Mouse (Mus musculus) CD4-positive, CD25-positive, alpha-beta regulatory T cell, adult 4 months (primary cell): ENCODE measurements around the gene Nek4. TPM values are rescaled to one million over a fixed set of nuclear protein-coding genes. Genes with fewer than 3 reads are reported as not detected.
A peak's percentile ranks its signal among the peaks of the same experiment; 100 is the strongest.

Experiments used
- ATAC-seq: one replicate; pipeline ENCODE4 v1.8.0; 2017
- polyA plus RNA-seq, 2 experiments: library from polyadenylated mRNA; unstranded; fragments of 100-300 nt; shearing (Covaris generic); gene quantifications; one replicate each; pipeline ENCODE4 v1.2.1; 2017

Gene Nek4
- 1 to 10 TPM; 5.9 to 6.0 TPM for polyA plus RNA-seq

- peak; percentile 99 for ATAC-seq
These were observed at the start of gene Nek4 for GRCm38 (mm10) chr14:30951154-30951825. Gene Nek4 (plus strand): TSS chr14:30951377.

- no peak for ATAC-seq
These were observed 48.5 kb upstream of the Nek4 start for GRCm38 (mm10) chr14:30902628-30903027.

GRCm38 (mm10) chr14:30903036-30903435, 48.1 kb upstream of the Nek4 start:
- ATAC-seq: no peak

- ATAC-seq: no peak
These were observed 46.9 kb upstream of the Nek4 start for GRCm38 (mm10) chr14:30904307-30904706.

- no peak for ATAC-seq
These were observed 45.2 kb upstream of the Nek4 start for GRCm38 (mm10) chr14:30906001-30906400.

- no peak for ATAC-seq
These were observed 43.3 kb upstream of the Nek4 start for GRCm38 (mm10) chr14:30907814-30908265.

GRCm38 (mm10) chr14:30911141-30911540, 40.0 kb upstream of the Nek4 start:
- ATAC-seq: no peak

- ATAC-seq: no peak
These were observed 38.5 kb upstream of the Nek4 start for GRCm38 (mm10) chr14:30912641-30913040.

- ATAC-seq: no peak
These were observed 37.8 kb upstream of the Nek4 start for GRCm38 (mm10) chr14:30913404-30913803.

- no peak for ATAC-seq
These were observed 34.7 kb upstream of the Nek4 start for GRCm38 (mm10) chr14:30916516-30916915.

- no peak for ATAC-seq
These were observed 29.0 kb upstream of the Nek4 start for GRCm38 (mm10) chr14:30922053-30922670.

- ATAC-seq: no peak
These were observed 27.6 kb upstream of the Nek4 start, which contains the start of gene Itih3 for GRCm38 (mm10) chr14:30923375-30924105. Gene Itih3 (minus strand): TSS chr14:30923760.

- no peak for ATAC-seq
These were observed 25.7 kb upstream of the Nek4 start for GRCm38 (mm10) chr14:30925492-30925891.

- no peak for ATAC-seq
These were observed 20.8 kb upstream of the Nek4 start for GRCm38 (mm10) chr14:30930386-30930785.

GRCm38 (mm10) chr14:30933351-30933750, 17.8 kb upstream of the Nek4 start:
- ATAC-seq: no peak

- ATAC-seq: no peak
These were observed 8.9 kb upstream of the Nek4 start for GRCm38 (mm10) chr14:30942254-30942653.

GRCm38 (mm10) chr14:30943038-30943437, 8.1 kb upstream of the Nek4 start, which contains the start of gene Itih1:
Gene Itih1 (minus strand): TSS chr14:30943289.
- no peak for ATAC-seq

GRCm38 (mm10) chr14:30943860-30944674, 7.1 kb upstream of the Nek4 start:
- peak; percentile 71 for ATAC-seq

GRCm38 (mm10) chr14:30944745-30945144, 6.4 kb upstream of the Nek4 start:
- no peak for ATAC-seq

- ATAC-seq: no peak
These were observed 1.2 kb upstream of the Nek4 start for GRCm38 (mm10) chr14:30949986-30950385.

- no peak for ATAC-seq
These were observed 7.3 kb downstream of the Nek4 start for GRCm38 (mm10) chr14:30958517-30958916.

GRCm38 (mm10) chr14:30959031-30959430, 7.9 kb downstream of the Nek4 start:
- no peak for ATAC-seq

GRCm38 (mm10) chr14:30960366-30960765, 9.2 kb downstream of the Nek4 start:
- ATAC-seq: no peak
